Mouse (Mus musculus): ENCODE data around the gene Gpr34.

Gpr34 gene

GRCm38 (mm10) chrX:13631599-13632283, at the start of gene Gpr34:
TSS of gene Gpr34 (plus strand) at chrX:13632089.
- DNase-seq (ENCODE audit: extremely low read depth, low read depth, low spot score), result no peak

GRCm38 (mm10) chrX:13599373-13599772, 32.5 kb upstream of the Gpr34 start:
- DNase-seq (ENCODE audit: extremely low read depth, low read depth, low spot score), result no peak

GRCm38 (mm10) chrX:13599966-13600365, 31.9 kb upstream of the Gpr34 start:
- no peak for DNase-seq (ENCODE audit: extremely low read depth, low read depth, low spot score)

- no peak for DNase-seq (ENCODE audit: extremely low read depth, low read depth, low spot score)
Measured at GRCm38 (mm10) chrX:13606741-13607140, 25.1 kb upstream of the Gpr34 start.

- DNase-seq (ENCODE audit: extremely low read depth, low read depth, low spot score), result no peak
Measured at GRCm38 (mm10) chrX:13607752-13608151, 24.1 kb upstream of the Gpr34 start.

GRCm38 (mm10) chrX:13611114-13611513, 20.8 kb upstream of the Gpr34 start:
- DNase-seq (ENCODE audit: extremely low read depth, low read depth, low spot score), result no peak

- DNase-seq (ENCODE audit: extremely low read depth, low read depth, low spot score), result no peak
Measured at GRCm38 (mm10) chrX:13612115-13612514, 19.8 kb upstream of the Gpr34 start.

- DNase-seq (ENCODE audit: extremely low read depth, low read depth, low spot score), result no peak
Measured at GRCm38 (mm10) chrX:13616726-13617125, 15.2 kb upstream of the Gpr34 start.

- DNase-seq (ENCODE audit: extremely low read depth, low read depth, low spot score), result no peak
Measured at GRCm38 (mm10) chrX:13617294-13617693, 14.6 kb upstream of the Gpr34 start.

GRCm38 (mm10) chrX:13618476-13618875, 13.4 kb upstream of the Gpr34 start:
- no peak for DNase-seq (ENCODE audit: extremely low read depth, low read depth, low spot score)

GRCm38 (mm10) chrX:13621473-13621872, 10.4 kb upstream of the Gpr34 start:
- DNase-seq (ENCODE audit: extremely low read depth, low read depth, low spot score), result peak; percentile 7

GRCm38 (mm10) chrX:13622654-13623053, 9.2 kb upstream of the Gpr34 start:
- DNase-seq (ENCODE audit: extremely low read depth, low read depth, low spot score), result no peak

- no peak for DNase-seq (ENCODE audit: extremely low read depth, low read depth, low spot score)
Measured at GRCm38 (mm10) chrX:13636398-13636797, 4.5 kb downstream of the Gpr34 start.

GRCm38 (mm10) chrX:13638894-13639293, 7.0 kb downstream of the Gpr34 start:
- DNase-seq (ENCODE audit: extremely low read depth, low read depth, low spot score), result no peak

- DNase-seq (ENCODE audit: extremely low read depth, low read depth, low spot score), result no peak
Measured at GRCm38 (mm10) chrX:13651889-13652288, 20.0 kb downstream of the Gpr34 start.

GRCm38 (mm10) chrX:13652291-13652690, 20.4 kb downstream of the Gpr34 start:
- DNase-seq (ENCODE audit: extremely low read depth, low read depth, low spot score), result no peak

GRCm38 (mm10) chrX:13655005-13655421, 23.1 kb downstream of the Gpr34 start:
- DNase-seq (ENCODE audit: extremely low read depth, low read depth, low spot score), result no peak

- no peak for DNase-seq (ENCODE audit: extremely low read depth, low read depth, low spot score)
Measured at GRCm38 (mm10) chrX:13655906-13656305, 24.0 kb downstream of the Gpr34 start.

- no peak for DNase-seq (ENCODE audit: extremely low read depth, low read depth, low spot score)
Measured at GRCm38 (mm10) chrX:13656721-13657120, 24.8 kb downstream of the Gpr34 start.

- DNase-seq (ENCODE audit: extremely low read depth, low read depth, low spot score), result no peak
Measured at GRCm38 (mm10) chrX:13658616-13659140, 26.8 kb downstream of the Gpr34 start.

GRCm38 (mm10) chrX:13659201-13659890, 27.5 kb downstream of the Gpr34 start:
- DNase-seq (ENCODE audit: extremely low read depth, low read depth, low spot score), result no peak

- DNase-seq (ENCODE audit: extremely low read depth, low read depth, low spot score), result no peak
Measured at GRCm38 (mm10) chrX:13661063-13661462, 29.2 kb downstream of the Gpr34 start, which contains the start of gene Gpr82. TSS of gene Gpr82 (plus strand) at chrX:13661363.

Data from fat pad, adult 2 months (tissue).